Mouse (Mus musculus) bone marrow, adult 2 months (tissue): ENCODE measurements around the gene Iqcf6. TPM values are rescaled to one million over a fixed set of nuclear protein-coding genes. Genes with fewer than 3 reads are reported as not detected.

Source experiments
- H3K27ac ChIP-seq: fragments of 200-500 bp; 2 replicates; pipeline ENCODE4 v1.5.1; 2012; ENCODE audit warnings: low read depth, mild to moderate bottlenecking, control low read depth, inconsistent platforms, low read length; ENCODE audit not compliant: control insufficient read depth, poor library complexity, insufficient read depth
- H3K4me1 ChIP-seq: fragments of 200-500 bp; 2 replicates; pipeline ENCODE4 v1.6.1; 2011; ENCODE audit warnings: low read length; ENCODE audit not compliant: control insufficient read depth, insufficient read depth
- H3K4me3 ChIP-seq: fragments of 200-500 bp; replicated peaks from 2 replicates; pipeline ENCODE3; 2011; ENCODE audit warnings: mild to moderate bottlenecking, low read depth, low read length, control low read depth; ENCODE audit not compliant: control insufficient read depth
- CTCF ChIP-seq: fragments of 200-500 bp; IDR thresholded peaks from 2 replicates; pipeline ENCODE4 v1.5.1; 2011; ENCODE audit warnings: low read length, control low read depth; ENCODE audit not compliant: control insufficient read depth, insufficient read depth
- POLR2A ChIP-seq: fragments of 200-500 bp; IDR thresholded peaks from 2 replicates; pipeline ENCODE4 v1.6.1; 2011; ENCODE audit warnings: low read depth, mild to moderate bottlenecking, control low read depth, low read length, borderline replicate concordance; ENCODE audit not compliant: control insufficient read depth
- WGBS: fragments of 180-500 bp; shearing (Covaris S2); methylation state at CpG from one replicate; pipeline ENCODE4 v1.1.7; 2018; 5-methylcytosine and 5-hydroxymethylcytosine counted together
- polyA plus RNA-seq: library from polyadenylated mRNA; stranded (reverse); fragments of >200 nt; gene quantifications from 2 replicates; pipeline ENCODE4 v1.2.4, GENCODE M21; 2011; ENCODE audit warnings: low replicate concordance; ENCODE audit not compliant: missing spikeins, insufficient read depth, insufficient read length

Iqcf6 gene
- polyA plus RNA-seq, 1 experiment = not detected

DNA sequence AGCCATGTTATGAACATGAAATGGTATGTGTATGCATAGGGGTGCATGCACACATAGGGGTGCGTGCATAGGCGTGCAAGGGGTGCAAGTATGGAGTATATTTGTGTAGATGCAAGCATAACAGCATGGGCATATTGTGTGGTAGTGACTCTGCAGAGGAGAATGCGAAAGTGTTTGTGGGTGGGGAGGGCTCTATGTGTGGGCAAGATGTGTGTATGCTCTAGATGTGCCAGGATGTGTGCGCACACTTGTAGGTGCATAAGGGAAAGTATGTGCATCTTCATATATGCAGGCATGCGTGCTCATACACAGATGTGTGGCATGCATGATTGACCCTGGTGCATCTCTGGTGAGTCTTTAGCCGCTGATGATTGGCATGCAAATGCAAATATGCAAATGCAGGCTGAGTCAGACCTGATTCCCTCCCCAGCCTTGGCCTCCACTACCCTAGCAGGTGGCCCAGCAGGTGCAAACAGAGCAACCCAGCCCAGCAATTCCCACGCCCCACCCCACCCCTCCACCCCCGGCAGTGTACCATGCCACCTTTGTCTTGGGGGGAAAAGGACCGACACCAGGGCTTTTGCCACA lies 19.4 kb downstream of the Iqcf6 start:
- Histone ChIP-seq H3K4me1 (no peaks in the 10 kb centered on the region; the same call in 1 of the 2 replicates), H3K27ac (no peak overlapping the region), H3K4me3 (no peak overlapping the region)
- TF ChIP-seq CTCF (no peak), POLR2A (no peak)
- 77% methylated on average over 9 of the region's 9 CpGs for WGBS

GRCm38 (mm10) chr9:106647226-106647625 lies 20.8 kb downstream of the Iqcf6 start:
- Histone ChIP-seq H3K4me3 (no peak overlapping the region), H3K27ac (no peak overlapping the region), H3K4me1 (no peaks in the 10 kb centered on the region; the same call in 1 of the 2 replicates)
- WGBS = 66% methylated on average over 27 of the region's 27 CpGs
- TF ChIP-seq POLR2A = no peak
- no peak for TF ChIP-seq CTCF

- no peak for TF ChIP-seq POLR2A
- TF ChIP-seq CTCF = peak; percentile 15; the same call in 1 of the 2 replicates
- H3K4me1 ChIP-seq = no peaks in the 10 kb centered on the region
- WGBS = 47% methylated on average over 1 of the region's 1 CpGs
- H3K4me3 ChIP-seq = no peak overlapping the region
- no peak overlapping the region for H3K27ac ChIP-seq
Measured at GRCm38 (mm10) chr9:106652720-106653119, 26.3 kb downstream of the Iqcf6 start.

DNA sequence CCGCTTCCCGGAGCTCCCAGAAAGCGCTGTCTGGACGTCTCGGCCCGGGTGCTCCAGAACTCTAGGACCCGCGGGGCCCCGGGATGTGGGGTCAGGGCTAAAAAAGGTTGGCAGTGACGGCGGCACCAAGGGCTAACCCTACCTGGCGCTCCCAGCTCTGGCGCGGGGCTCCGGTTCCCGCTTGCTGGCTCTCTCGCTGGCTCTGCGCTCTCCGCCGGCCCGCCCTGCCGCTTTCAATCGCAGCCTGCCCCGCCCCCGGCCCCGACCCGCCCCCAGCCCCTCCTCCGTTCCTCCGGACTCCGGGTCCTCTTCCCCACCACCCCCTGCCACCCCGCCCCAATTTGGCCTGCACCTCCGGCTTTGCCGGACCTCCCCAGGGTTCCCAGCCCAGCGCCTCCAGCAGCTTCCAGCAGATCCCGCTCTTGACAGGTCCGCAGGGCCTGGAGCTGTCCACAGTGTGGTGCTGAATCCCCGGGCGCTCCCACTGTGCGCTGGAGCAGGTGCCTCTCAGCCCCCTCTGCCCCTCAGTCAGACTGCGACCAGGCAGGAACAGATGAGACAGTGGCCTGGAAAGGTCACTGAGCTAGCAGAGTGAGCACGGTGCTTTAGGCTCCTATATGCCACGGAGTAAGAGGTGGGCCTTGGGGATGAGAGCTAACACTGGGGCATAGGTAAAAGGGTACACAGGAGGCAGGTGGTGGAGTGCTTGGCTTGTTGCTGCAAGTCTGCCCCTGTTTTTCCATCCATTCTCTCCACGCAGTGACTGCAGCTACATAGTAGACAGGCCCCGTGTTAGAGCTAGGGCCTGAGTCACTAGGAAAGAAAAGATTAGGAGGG lies 29.7 kb downstream of the Iqcf6 start, which contains the start of gene Grm2:
TSS of gene Grm2 (minus strand) at position 199 of the 837 bp plus-strand sequence.
- TF ChIP-seq CTCF (no peak), POLR2A (no peak)
- WGBS = 5% methylated on average over 44 of the region's 44 CpGs
- no peak within 1 kb of the TSS for H3K4me3 ChIP-seq
- H3K27ac ChIP-seq = no peak within 1 kb of the TSS
- no peaks in the 10 kb centered on the region for H3K4me1 ChIP-seq

GRCm38 (mm10) chr9:106656820-106657219 lies 30.4 kb downstream of the Iqcf6 start:
- WGBS = 51% methylated on average over 5 of the region's 5 CpGs

GRCm38 (mm10) chr9:106657592-106657991 lies 31.2 kb downstream of the Iqcf6 start:
- Histone ChIP-seq H3K4me3 (no peak overlapping the region), H3K27ac (no peak overlapping the region), H3K4me1 (no peaks in the 10 kb centered on the region)
- WGBS = 79% methylated on average over 5 of the region's 5 CpGs
- TF ChIP-seq POLR2A = no peak
- TF ChIP-seq CTCF = no peak

More at GRCm38 (mm10) chr9:106656820-106657219, 30.4 kb downstream of the Iqcf6 start:
- no peaks in the 10 kb centered on the region for H3K4me1 ChIP-seq
- H3K4me3 ChIP-seq = no peak overlapping the region
- TF ChIP-seq CTCF = no peak
- TF ChIP-seq POLR2A = no peak
- no peak overlapping the region for H3K27ac ChIP-seq

GRCm38 (mm10) chr9:106659441-106659840 lies 33.1 kb downstream of the Iqcf6 start:
- H3K4me3 ChIP-seq = no peak overlapping the region
- TF ChIP-seq CTCF = no peak
- TF ChIP-seq POLR2A = no peak
- no peaks in the 10 kb centered on the region for H3K4me1 ChIP-seq
- 77% methylated on average over 7 of the region's 7 CpGs for WGBS
- no peak overlapping the region for H3K27ac ChIP-seq

- TF ChIP-seq CTCF = no peak
- TF ChIP-seq POLR2A = no peak
- Histone ChIP-seq H3K4me1 (no peaks in the 10 kb centered on the region), H3K27ac (no peak overlapping the region), H3K4me3 (no peak overlapping the region)
- WGBS = 61% methylated on average over 1 of the region's 1 CpGs
Measured at GRCm38 (mm10) chr9:106659935-106660334, 33.6 kb downstream of the Iqcf6 start.

- TF ChIP-seq CTCF (no peak), POLR2A (no peak)
- Histone ChIP-seq H3K4me3 (no peak overlapping the region), H3K27ac (no peak overlapping the region), H3K4me1 (no peaks in the 10 kb centered on the region)
- WGBS = 81% methylated on average over 6 of the region's 6 CpGs
Measured at GRCm38 (mm10) chr9:106663200-106663599, 36.8 kb downstream of the Iqcf6 start.
